Mouse (Mus musculus): ENCODE measurements at regions not wholly inside any gene's neighbourhood (a gene's known extent, or its start where the extent isn't known, plus 50 kb on each side); places are given as distances from the start of the nearest gene placed in this dataset.

DNA sequence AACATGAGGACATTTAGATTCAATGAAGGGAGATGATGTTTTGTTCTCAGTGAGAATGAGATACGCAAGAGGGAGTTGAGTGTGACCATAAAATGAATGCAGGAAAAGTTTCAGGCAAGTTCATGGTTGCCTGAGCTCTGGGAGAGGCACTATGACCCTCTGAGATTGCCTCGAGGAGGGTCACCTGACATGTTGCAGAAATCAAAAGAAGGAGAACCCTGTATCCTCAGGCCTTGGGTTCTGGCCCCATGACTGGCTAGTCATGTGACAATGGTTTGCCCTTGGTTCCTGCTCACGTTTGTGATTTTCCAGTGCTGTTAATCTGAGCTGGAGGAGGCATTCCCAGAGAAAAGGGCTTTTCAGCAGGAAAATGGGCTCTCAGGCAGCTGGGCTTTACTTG, 98.9 kb downstream of the Mab21l3 start:
- DNase-seq (ENCODE audit: low spot score in 2 of 2) = no peak

DNA sequence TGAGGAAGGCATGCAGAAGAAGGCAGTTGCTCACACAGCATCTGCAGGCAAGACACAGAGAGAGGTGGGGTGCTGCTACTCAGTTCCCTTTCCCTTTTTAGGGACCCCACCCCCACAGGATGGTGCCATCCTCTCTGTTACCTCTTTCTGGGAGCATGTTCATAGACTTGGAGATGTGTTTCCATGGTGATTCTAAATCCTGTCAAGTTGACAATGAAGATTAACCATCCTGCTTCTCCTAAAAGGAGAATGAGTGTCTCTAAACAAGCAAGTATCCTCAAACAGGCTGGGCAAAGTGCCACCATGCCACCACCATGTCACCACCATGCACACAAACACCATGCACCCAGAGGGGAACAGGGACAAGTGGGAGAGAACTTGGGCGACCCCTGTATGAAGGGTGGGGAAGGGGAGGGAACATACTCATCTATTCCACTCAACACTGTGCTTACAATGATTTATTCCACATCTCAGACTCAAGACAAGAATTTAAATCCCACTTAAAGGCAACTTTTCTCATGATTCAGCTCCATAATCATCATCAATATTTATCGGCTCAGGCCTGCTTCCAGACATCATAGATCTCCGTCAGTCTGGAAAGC, 99.6 kb downstream of the Mab21l3 start:
- no peak for DNase-seq (ENCODE audit: low spot score in 2 of 2)

DNA sequence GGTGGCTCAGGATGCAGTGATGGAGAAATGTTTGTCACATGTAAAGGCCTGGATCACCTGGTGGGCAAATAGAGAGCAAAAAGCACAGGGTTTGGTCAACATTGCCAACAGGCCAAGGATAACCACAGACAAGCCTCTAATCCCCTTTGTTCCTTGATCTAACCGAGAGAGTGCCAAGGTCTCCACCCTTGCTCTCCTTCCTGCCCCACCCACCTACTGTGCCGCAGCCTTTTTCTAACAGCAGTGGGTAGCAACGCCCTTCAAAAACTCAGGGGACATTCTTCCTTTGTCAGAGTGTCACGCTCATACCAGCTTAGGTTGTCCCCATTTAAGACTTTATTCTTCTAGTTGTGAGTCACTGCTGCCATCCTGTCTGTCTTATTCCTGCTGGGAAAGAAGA, 100.6 kb downstream of the Mab21l3 start:
- peak in 1 of 2 experiments; percentile 18 for DNase-seq (ENCODE audit: low spot score in 2 of 2)

- DNase-seq (ENCODE audit: low spot score in 2 of 2) = no peak
These were observed 107.9 kb downstream of the Mab21l3 start for GRCm38 (mm10) chr3:101740906-101741305.

GRCm38 (mm10) chr3:101737197-101737596, 111.6 kb downstream of the Mab21l3 start:
- no peak for DNase-seq (ENCODE audit: low spot score in 2 of 2)

DNA sequence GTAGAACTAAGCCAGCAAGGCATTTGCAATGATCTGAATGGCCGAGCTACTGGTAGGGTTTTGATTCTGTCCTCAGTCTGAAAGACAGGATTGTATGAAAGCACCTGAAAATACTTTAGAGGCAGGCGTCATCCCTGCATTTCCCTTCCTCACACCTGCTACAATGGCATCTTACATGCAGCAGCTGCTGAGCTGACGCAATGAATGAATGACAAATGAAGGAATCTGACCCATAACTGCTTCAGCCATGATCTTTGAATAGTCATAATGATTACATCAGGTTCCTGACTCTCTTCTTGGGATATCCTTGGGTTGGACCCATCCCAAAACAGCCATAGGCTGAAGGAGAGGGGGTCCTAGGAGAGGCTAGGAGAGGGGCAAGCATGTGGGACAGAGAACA, 119.7 kb downstream of the Mab21l3 start:
- DNase-seq (ENCODE audit: low spot score in 2 of 2) = no peak

- DNase-seq (ENCODE audit: low spot score in 2 of 2) = no peak
These were observed 118.4 kb upstream of the Atp1a1 start for GRCm38 (mm10) chr3:101722926-101723325.

- no peak for DNase-seq (ENCODE audit: low spot score in 2 of 2)
These were observed 117.5 kb upstream of the Atp1a1 start for GRCm38 (mm10) chr3:101722001-101722400.

GRCm38 (mm10) chr3:101715416-101715815, 110.9 kb upstream of the Atp1a1 start:
- DNase-seq (ENCODE audit: low spot score in 2 of 2) = no peak

GRCm38 (mm10) chr3:101714810-101715209, 110.3 kb upstream of the Atp1a1 start:
- DNase-seq (ENCODE audit: low spot score in 2 of 2) = no peak

GRCm38 (mm10) chr3:101713669-101714068, 109.2 kb upstream of the Atp1a1 start:
- DNase-seq (ENCODE audit: low spot score in 2 of 2) = no peak

DNA sequence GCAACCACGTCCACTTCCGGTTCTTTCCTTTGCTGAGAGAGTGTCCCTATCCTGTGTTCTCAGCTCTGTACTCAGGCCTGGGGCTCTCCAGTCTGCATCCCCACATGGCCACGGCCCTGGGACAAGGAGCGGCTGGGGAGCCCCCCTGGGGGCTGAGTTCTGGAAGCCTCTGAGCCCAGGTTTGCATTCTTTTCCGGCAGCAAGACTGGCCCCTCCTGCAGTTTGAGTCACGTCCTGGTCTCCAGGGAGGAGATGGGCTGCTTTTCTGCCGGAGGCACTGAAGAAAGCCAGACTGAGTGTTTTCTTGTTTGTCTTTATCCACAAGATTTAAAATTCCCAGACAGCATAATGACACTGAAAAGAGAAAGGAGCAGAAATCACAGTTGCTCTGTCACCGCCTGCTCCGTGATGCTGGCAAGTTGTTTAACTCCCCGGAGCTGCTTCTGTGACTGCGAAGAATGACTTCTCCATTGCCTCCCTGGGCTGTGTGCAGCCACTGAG, 108.7 kb upstream of the Atp1a1 start:
- DNase-seq (ENCODE audit: low spot score in 2 of 2) = no peak

GRCm38 (mm10) chr3:101712666-101713065, 108.2 kb upstream of the Atp1a1 start:
- DNase-seq (ENCODE audit: low spot score in 2 of 2) = no peak

- DNase-seq (ENCODE audit: low spot score in 2 of 2) = no peak
These were observed 107.2 kb upstream of the Atp1a1 start for GRCm38 (mm10) chr3:101711594-101712171.

- DNase-seq (ENCODE audit: low spot score in 2 of 2) = no peak
These were observed 105.0 kb upstream of the Atp1a1 start for GRCm38 (mm10) chr3:101709379-101709970.

- DNase-seq (ENCODE audit: low spot score in 2 of 2) = no peak
These were observed 104.3 kb upstream of the Atp1a1 start for GRCm38 (mm10) chr3:101708821-101709220.

- no peak for DNase-seq (ENCODE audit: low spot score in 2 of 2)
These were observed 100.4 kb upstream of the Atp1a1 start for GRCm38 (mm10) chr3:101704919-101705318.

GRCm38 (mm10) chr3:101704326-101704725, 99.8 kb upstream of the Atp1a1 start:
- DNase-seq (ENCODE audit: low spot score in 2 of 2) = no peak

DNA sequence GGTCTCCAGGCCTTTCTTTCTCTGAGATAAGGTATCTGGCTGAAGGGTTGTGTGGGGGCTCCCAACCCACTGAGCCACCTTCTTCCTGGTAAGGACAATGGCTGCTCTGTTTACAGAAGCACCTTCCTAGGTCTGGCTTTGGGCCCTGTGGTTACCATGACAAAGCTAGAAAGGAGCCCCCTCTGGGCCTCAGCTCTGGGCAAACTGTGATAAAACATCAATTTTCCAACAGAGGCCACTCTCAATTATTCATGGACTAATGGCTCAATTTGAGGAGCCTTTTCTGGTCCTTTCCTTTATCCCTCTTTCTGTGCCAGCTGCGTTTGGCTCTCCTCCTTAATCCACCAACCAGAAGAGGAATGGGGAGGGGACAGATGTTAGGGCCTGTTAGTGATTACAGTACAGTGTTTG, 97.3 kb upstream of the Atp1a1 start:
- no peak for DNase-seq (ENCODE audit: low spot score in 2 of 2)

- peak in 1 of 2 experiments; percentile 40 for DNase-seq (ENCODE audit: low spot score in 2 of 2)
These were observed 96.6 kb upstream of the Atp1a1 start for GRCm38 (mm10) chr3:101700974-101701610.

DNA sequence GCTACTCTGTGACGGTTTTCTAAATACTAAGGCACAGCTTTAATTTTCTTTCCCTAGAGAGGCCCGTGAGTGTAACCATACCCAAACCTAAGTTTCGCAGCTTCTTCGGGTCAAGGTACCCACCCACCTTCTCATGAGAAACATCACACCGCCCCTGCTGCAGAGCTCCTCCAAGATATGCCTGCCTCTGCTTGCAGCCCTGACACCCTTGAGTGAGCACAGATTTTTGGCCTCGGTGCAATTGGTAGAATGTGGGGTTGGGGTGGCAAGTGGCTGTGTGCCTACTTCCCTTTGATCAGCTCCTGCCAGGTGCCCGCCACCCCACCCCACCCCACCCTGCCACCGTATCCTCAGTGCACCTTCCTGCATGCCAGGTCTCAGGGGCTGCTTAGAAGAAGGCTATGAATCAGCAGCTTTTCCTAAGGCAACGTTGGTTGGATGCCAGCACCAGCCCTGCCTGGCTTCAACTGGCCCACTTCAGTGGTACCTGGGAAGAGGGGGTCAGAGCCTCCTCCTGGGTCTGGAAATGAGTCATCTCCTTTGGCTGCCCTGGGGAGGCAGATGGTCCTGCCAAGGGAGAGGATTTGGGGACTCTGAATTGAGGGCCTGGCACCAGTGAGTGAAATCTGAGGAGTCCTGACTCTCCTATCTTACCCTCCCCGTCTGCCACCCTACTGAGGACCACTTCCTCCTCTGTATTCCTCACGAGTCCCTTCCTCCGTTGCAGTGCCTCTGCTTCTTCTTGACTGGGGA, 95.6 kb upstream of the Atp1a1 start:
- DNase-seq (ENCODE audit: low spot score in 2 of 2) = no peak

- no peak for DNase-seq (ENCODE audit: low spot score in 2 of 2)
These were observed 92.3 kb upstream of the Atp1a1 start for GRCm38 (mm10) chr3:101696832-101697231.
